Mouse (Mus musculus): ENCODE results near the gene Lrrc8b. TPM values are rescaled to one million over a fixed set of nuclear protein-coding genes. Genes with fewer than 3 reads are reported as not detected.

Gene Lrrc8b
- total and polyA plus RNA-seq, 2 experiments from 2014 or later, result 20.8 to 64.0 TPM

GRCm38 (mm10) chr5:105499396-105499795 lies 83.8 kb downstream of the Lrrc8b start:
- ATAC-seq (no peak), DNase-seq (no peak)
- H3K27ac ChIP-seq (ENCODE audit: low read depth, low read length), result no peak overlapping the region
- no peak overlapping the region for H3K9ac ChIP-seq
- no peaks in the 10 kb centered on the region; the same call in 1 of the 2 replicates for H3K27me3 ChIP-seq (ENCODE audit: insufficient read depth, low read length)
- H3K4me3 ChIP-seq (ENCODE audit: low read depth, low read length), result no peak overlapping the region
- H3K4me1 ChIP-seq (ENCODE audit: insufficient read depth), result peaks cover 20% of the 10 kb centered on the region
- H3K9me3 ChIP-seq (ENCODE audit: low read length), result no peaks in the 10 kb centered on the region
- no peak for TF ChIP-seq CTCF (IDR thresholded peaks at IDR 0.05; ENCODE audit: low read depth)
- WGBS, result 67% methylated on average over 1 of the region's 1 CpGs
- H3K4me2 ChIP-seq (ENCODE audit: low read depth), result no peak overlapping the region
- no peaks in the 10 kb centered on the region for H3K36me3 ChIP-seq (ENCODE audit: insufficient read depth)

GRCm38 (mm10) chr5:105500132-105501121 lies 84.9 kb downstream of the Lrrc8b start:
- Histone ChIP-seq H3K27ac (ENCODE audit: low read depth, low read length) (no peak overlapping the region), H3K4me3 (ENCODE audit: low read depth, low read length) (no peak overlapping the region), H3K4me2 (ENCODE audit: low read depth) (no peak overlapping the region), H3K27me3 (ENCODE audit: insufficient read depth, low read length) (no peaks in the 10 kb centered on the region; the same call in 1 of the 2 replicates), H3K4me1 (ENCODE audit: insufficient read depth) (peaks cover 12% of the 10 kb centered on the region; the same call in 1 of the 2 replicates), H3K36me3 (ENCODE audit: insufficient read depth) (no peaks in the 10 kb centered on the region), H3K9me3 (ENCODE audit: low read length) (no peaks in the 10 kb centered on the region), H3K9ac (no peak overlapping the region)
- DNase-seq, result peak; percentile 49
- WGBS, result 32% methylated on average over 12 of the region's 12 CpGs
- ATAC-seq, result peak; percentile 66
- 0 out of 2 replicates have a peak, but pooled peaks have one; percentile 26 for TF ChIP-seq CTCF (IDR thresholded peaks at IDR 0.05; ENCODE audit: low read depth)

- TF ChIP-seq CTCF (IDR thresholded peaks at IDR 0.05; ENCODE audit: low read depth), result no peak
- DNase-seq, result no peak
- Histone ChIP-seq H3K9ac (no peak overlapping the region), H3K27me3 (ENCODE audit: insufficient read depth, low read length) (no peaks in the 10 kb centered on the region; the same call in 1 of the 2 replicates), H3K4me2 (ENCODE audit: low read depth) (no peak overlapping the region), H3K36me3 (ENCODE audit: insufficient read depth) (no peaks in the 10 kb centered on the region), H3K27ac (ENCODE audit: low read depth, low read length) (no peak overlapping the region), H3K4me3 (ENCODE audit: low read depth, low read length) (no peak overlapping the region), H3K4me1 (ENCODE audit: insufficient read depth) (peaks cover 7% of the 10 kb centered on the region; the same call in 1 of the 2 replicates), H3K9me3 (ENCODE audit: low read length) (no peaks in the 10 kb centered on the region)
- no peak for ATAC-seq
- WGBS, result 74% methylated on average over 3 of the region's 3 CpGs
These were observed 85.6 kb downstream of the Lrrc8b start for GRCm38 (mm10) chr5:105501136-105501535.

- H3K36me3 ChIP-seq (ENCODE audit: insufficient read depth), result no peaks in the 10 kb centered on the region
- no peak overlapping the region for H3K4me2 ChIP-seq (ENCODE audit: low read depth)
- H3K9me3 ChIP-seq (ENCODE audit: low read length), result no peaks in the 10 kb centered on the region
- ATAC-seq (no peak), DNase-seq (no peak)
- no peak overlapping the region for H3K27ac ChIP-seq (ENCODE audit: low read depth, low read length)
- no peaks in the 10 kb centered on the region for H3K4me1 ChIP-seq (ENCODE audit: insufficient read depth)
- TF ChIP-seq CTCF (IDR thresholded peaks at IDR 0.05; ENCODE audit: low read depth), result no peak
- no peak overlapping the region for H3K9ac ChIP-seq
- no peak overlapping the region for H3K4me3 ChIP-seq (ENCODE audit: low read depth, low read length)
- WGBS, result 91% methylated on average over 6 of the region's 6 CpGs
- H3K27me3 ChIP-seq (ENCODE audit: insufficient read depth, low read length), result no peaks in the 10 kb centered on the region
These were observed 93.2 kb downstream of the Lrrc8b start for GRCm38 (mm10) chr5:105508813-105509212.

- no peak for TF ChIP-seq CTCF (IDR thresholded peaks at IDR 0.05; ENCODE audit: low read depth)
- peak; percentile 68 for ATAC-seq
- H3K9ac ChIP-seq, result no peak overlapping the region
- H3K27me3 ChIP-seq (ENCODE audit: insufficient read depth, low read length), result no peaks in the 10 kb centered on the region
- H3K4me3 ChIP-seq (ENCODE audit: low read depth, low read length), result no peak overlapping the region
- no peaks in the 10 kb centered on the region for H3K9me3 ChIP-seq (ENCODE audit: low read length)
- H3K4me2 ChIP-seq (ENCODE audit: low read depth), result no peak overlapping the region
- H3K4me1 ChIP-seq (ENCODE audit: insufficient read depth), result no peaks in the 10 kb centered on the region
- WGBS, result 39% methylated on average over 4 of the region's 4 CpGs
- no peaks in the 10 kb centered on the region for H3K36me3 ChIP-seq (ENCODE audit: insufficient read depth)
- H3K27ac ChIP-seq (ENCODE audit: low read depth, low read length), result no peak overlapping the region
- no peak for DNase-seq
These were observed 96.7 kb downstream of the Lrrc8b start for GRCm38 (mm10) chr5:105512297-105512696.

GRCm38 (mm10) chr5:105515532-105515931 lies 100.0 kb downstream of the Lrrc8b start:
- Histone ChIP-seq H3K4me2 (ENCODE audit: low read depth) (no peak overlapping the region), H3K9ac (no peak overlapping the region), H3K4me1 (ENCODE audit: insufficient read depth) (peaks cover 8% of the 10 kb centered on the region; the same call in 1 of the 2 replicates), H3K9me3 (ENCODE audit: low read length) (no peaks in the 10 kb centered on the region), H3K27me3 (ENCODE audit: insufficient read depth, low read length) (no peaks in the 10 kb centered on the region), H3K36me3 (ENCODE audit: insufficient read depth) (no peaks in the 10 kb centered on the region), H3K4me3 (ENCODE audit: low read depth, low read length) (no peak overlapping the region), H3K27ac (ENCODE audit: low read depth, low read length) (no peak overlapping the region)
- DNase-seq (no peak), ATAC-seq (no peak)
- WGBS, result 76% methylated on average over 6 of the region's 6 CpGs
- TF ChIP-seq CTCF (IDR thresholded peaks at IDR 0.05; ENCODE audit: low read depth), result no peak

GRCm38 (mm10) chr5:105516290-105516689 lies 100.7 kb downstream of the Lrrc8b start:
- WGBS, result 80% methylated on average over 3 of the region's 3 CpGs

More at GRCm38 (mm10) chr5:105516290-105516689, 100.7 kb downstream of the Lrrc8b start:
- H3K27me3 ChIP-seq (ENCODE audit: insufficient read depth, low read length), result no peaks in the 10 kb centered on the region
- H3K9ac ChIP-seq, result no peak overlapping the region
- H3K4me1 ChIP-seq (ENCODE audit: insufficient read depth), result peaks cover 15% of the 10 kb centered on the region; the same call in 1 of the 2 replicates
- no peak overlapping the region for H3K4me2 ChIP-seq (ENCODE audit: low read depth)
- no peaks in the 10 kb centered on the region for H3K36me3 ChIP-seq (ENCODE audit: insufficient read depth)
- no peak for DNase-seq
- no peak for ATAC-seq
- H3K4me3 ChIP-seq (ENCODE audit: low read depth, low read length), result no peak overlapping the region
- no peaks in the 10 kb centered on the region for H3K9me3 ChIP-seq (ENCODE audit: low read length)
- no peak for TF ChIP-seq CTCF (IDR thresholded peaks at IDR 0.05; ENCODE audit: low read depth)
- no peak overlapping the region for H3K27ac ChIP-seq (ENCODE audit: low read depth, low read length)

Data from forebrain, postnatal 0 days (tissue).